Mouse (Mus musculus) liver, adult 2 months (tissue): ENCODE measurements at regions not wholly inside any gene's neighbourhood (a gene's known extent, or its start where the extent isn't known, plus 50 kb on each side); places are given as distances from the start of the nearest gene placed in this dataset.

Source experiments
- DNase-seq: peaks from one replicate; pipeline ENCODE4 v3.0.0-alpha.2; 2011; ENCODE audit warnings: low read depth, low spot score; ENCODE audit errors: extremely low read depth
- H3K27ac ChIP-seq: fragments of 200-500 bp; replicated peaks from 2 replicates; pipeline ENCODE4 v1.5.1; 2012; ENCODE audit warnings: low read depth, mild to moderate bottlenecking, control low read depth, inconsistent platforms, low read length; ENCODE audit not compliant: insufficient read depth
- H3K27me3 ChIP-seq: fragments of 200-500 bp; 2 replicates; pipeline ENCODE4 v1.6.1; 2012; ENCODE audit warnings: mild to moderate bottlenecking, moderate library complexity, low read length, inconsistent platforms; ENCODE audit not compliant: control insufficient read depth, insufficient read depth
- H3K36me3 ChIP-seq: fragments of 200-500 bp; 2 replicates; pipeline ENCODE4 v1.6.1; 2012; ENCODE audit warnings: low read length, inconsistent platforms; ENCODE audit not compliant: control insufficient read depth, insufficient read depth
- H3K4me1 ChIP-seq: fragments of 200-500 bp; 2 replicates; pipeline ENCODE4 v1.6.1; 2011; ENCODE audit warnings: low read length; ENCODE audit not compliant: control insufficient read depth, insufficient read depth
- H3K4me3 ChIP-seq: fragments of 200-500 bp; 2 replicates; pipeline ENCODE4 v1.5.1; 2011; ENCODE audit warnings: low read depth, mild to moderate bottlenecking, control low read depth, low read length, moderate library complexity; ENCODE audit not compliant: insufficient read depth
- H3K79me2 ChIP-seq: fragments of 200-500 bp; 2 replicates; pipeline ENCODE4 v1.6.1; 2012; ENCODE audit warnings: inconsistent platforms, mild to moderate bottlenecking, low read length, moderate library complexity; ENCODE audit not compliant: control insufficient read depth, insufficient read depth
- H3K9ac ChIP-seq: fragments of 200-500 bp; 2 replicates; pipeline ENCODE4 v1.6.1; 2012; ENCODE audit warnings: low read depth, mild to moderate bottlenecking, control low read depth, inconsistent platforms, low read length
- CTCF ChIP-seq: fragments of 200-500 bp; IDR thresholded peaks from 2 replicates; pipeline ENCODE4 v1.5.1; 2011; ENCODE audit warnings: low read depth, low read length, control low read depth
- POLR2A ChIP-seq: fragments of 200-500 bp; IDR thresholded peaks from 2 replicates; pipeline ENCODE4 v1.6.1; 2011; ENCODE audit warnings: low read length, control low read depth; ENCODE audit not compliant: insufficient read depth; ENCODE audit errors: extremely low read depth
- WGBS: fragments of 180-500 bp; shearing (Covaris S2); methylation state at CpG from one replicate; pipeline ENCODE4 v1.1.7; 2018; 5-methylcytosine and 5-hydroxymethylcytosine counted together

DNA sequence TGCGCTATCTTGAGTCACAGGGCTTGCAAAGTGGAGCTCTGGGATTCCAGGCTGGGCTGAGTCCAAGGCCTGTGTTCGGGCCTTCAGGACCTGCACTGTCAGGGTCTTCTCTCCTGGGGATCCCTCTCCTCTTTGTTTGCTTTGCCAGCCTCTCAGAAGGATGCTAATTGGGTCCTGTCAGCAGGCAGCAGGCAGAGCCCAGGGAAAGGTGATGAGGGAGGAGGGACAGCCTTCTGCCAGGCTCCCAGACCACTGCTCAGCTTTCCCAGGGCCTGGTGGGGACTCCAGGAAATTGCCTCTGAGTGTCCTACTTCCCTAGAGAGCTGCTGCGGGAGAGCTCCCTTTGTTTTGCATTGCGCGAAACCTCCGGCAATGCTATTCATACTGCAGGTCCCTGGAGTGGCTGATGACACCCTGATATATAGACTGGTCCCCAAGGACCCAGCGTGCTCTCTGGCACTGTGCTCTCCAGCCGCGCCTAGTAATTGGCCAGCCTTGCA, 93.1 kb upstream of the Tle3 start:
- WGBS = 88% methylated on average over 9 of the region's 9 CpGs
- TF ChIP-seq CTCF (no peak), POLR2A (no peak)
- no peaks in the 10 kb centered on the region for H3K36me3 ChIP-seq
- no peak overlapping the region for H3K27ac ChIP-seq
- H3K79me2 ChIP-seq = no peaks in the 10 kb centered on the region
- no peak overlapping the region for H3K9ac ChIP-seq
- H3K4me1 ChIP-seq = no peaks in the 10 kb centered on the region
- DNase-seq = no peak
- peaks cover 2% of the 10 kb centered on the region; the same call in 1 of the 2 replicates for H3K27me3 ChIP-seq
- no peak overlapping the region for H3K4me3 ChIP-seq

- Histone ChIP-seq H3K9ac (no peak overlapping the region), H3K27me3 (peaks cover 2% of the 10 kb centered on the region; the same call in 1 of the 2 replicates), H3K27ac (no peak overlapping the region), H3K79me2 (no peaks in the 10 kb centered on the region), H3K36me3 (no peaks in the 10 kb centered on the region), H3K4me3 (no peak overlapping the region), H3K4me1 (no peaks in the 10 kb centered on the region)
- no peak for DNase-seq
- TF ChIP-seq CTCF = no peak
- TF ChIP-seq POLR2A = no peak
- WGBS = 84% methylated on average over 12 of the region's 12 CpGs
Measured at GRCm38 (mm10) chr9:61280856-61281582, 91.1 kb upstream of the Tle3 start.

DNA sequence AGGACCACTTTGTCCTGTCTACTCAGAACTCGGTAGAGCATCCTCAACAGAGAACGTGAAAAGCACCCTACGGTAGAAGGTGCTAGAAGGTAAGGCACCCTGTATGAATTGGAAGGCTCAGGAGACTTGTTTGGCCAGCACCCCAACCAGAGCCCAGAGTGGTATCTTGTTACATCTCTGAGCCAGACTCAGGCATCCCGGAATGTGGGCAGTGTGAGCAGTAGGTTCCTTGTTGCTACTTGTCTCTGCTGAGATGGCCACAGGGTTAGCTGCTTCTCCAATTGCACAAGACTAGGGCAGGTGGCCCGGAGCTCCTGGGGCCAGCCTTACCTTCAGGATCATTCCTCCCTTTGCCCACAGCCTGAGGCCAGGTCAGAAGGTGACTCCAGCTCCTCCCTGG, 88.9 kb upstream of the Tle3 start:
- WGBS = 93% methylated on average over 5 of the region's 5 CpGs
- Histone ChIP-seq H3K27ac (no peak overlapping the region), H3K4me3 (no peak overlapping the region), H3K79me2 (no peaks in the 10 kb centered on the region), H3K36me3 (no peaks in the 10 kb centered on the region), H3K9ac (no peak overlapping the region), H3K4me1 (no peaks in the 10 kb centered on the region), H3K27me3 (peaks cover 2% of the 10 kb centered on the region; the same call in 1 of the 2 replicates)
- no peak for DNase-seq
- TF ChIP-seq CTCF = no peak

DNA sequence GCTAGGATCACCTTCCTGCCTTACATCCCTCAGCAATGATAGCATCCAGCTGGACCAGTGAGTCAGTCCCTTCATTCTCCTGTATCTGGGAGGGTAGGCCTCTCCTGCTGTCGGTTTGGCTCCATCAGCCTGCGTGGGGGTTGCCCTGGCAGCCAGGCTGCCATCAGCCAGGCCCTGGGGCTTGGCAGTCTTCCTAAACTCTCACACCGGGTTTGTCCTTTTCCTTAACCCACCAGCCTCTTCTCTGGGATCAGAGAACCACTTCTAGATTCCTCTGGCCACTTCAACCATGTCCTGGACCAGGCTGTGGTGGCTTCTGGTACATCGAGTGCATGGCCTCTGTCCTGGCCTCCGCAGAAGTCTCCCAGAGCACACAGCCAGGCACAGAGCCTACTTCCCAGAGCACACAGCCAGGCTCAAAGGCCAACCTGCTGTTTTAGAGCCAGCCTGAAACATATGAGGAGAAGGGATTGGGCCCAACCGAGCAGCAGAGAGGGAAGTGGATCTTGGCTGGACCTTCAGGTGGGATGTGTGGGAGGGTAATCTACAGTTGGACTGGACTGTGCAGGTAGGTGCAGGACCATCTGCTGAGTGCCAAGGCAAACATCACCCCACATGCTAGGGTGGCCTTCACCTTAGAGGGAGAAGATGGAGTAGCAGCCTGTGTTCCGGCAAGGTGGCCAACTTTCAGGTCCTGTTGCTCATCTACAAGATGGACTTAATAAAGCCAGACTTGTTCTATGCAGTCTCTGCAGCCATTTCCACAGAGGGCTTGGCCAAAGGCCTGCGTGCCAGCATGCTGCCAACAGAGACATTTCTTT, 87.8 kb upstream of the Tle3 start:
- WGBS = 46% methylated on average over 8 of the region's 8 CpGs
- no peaks in the 10 kb centered on the region for H3K36me3 ChIP-seq
- H3K27me3 ChIP-seq = peaks cover 2% of the 10 kb centered on the region; the same call in 1 of the 2 replicates

DNA sequence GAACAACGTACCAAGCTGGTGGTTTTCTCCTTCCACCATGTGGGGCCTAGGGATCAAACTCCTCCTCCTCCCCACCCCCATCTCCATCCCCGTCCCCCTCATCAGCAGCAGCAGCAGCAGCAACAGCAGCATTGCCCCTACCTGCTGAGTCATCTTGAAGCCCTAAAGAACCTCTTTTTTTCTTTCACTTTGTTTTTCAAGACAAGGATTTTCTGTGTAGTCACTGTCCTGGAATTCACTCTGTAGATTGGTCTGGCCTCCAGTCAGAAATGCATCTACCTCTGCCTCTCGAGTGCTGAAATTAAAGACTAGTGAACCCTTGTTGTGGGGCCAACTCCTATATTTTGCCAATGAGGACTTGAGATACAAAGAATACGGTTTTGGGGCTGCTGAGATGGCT, 85.6 kb upstream of the Tle3 start:
- TF ChIP-seq CTCF (no peak), POLR2A (no peak)
- Histone ChIP-seq H3K27ac (no peak overlapping the region), H3K4me3 (no peak overlapping the region), H3K79me2 (no peaks in the 10 kb centered on the region), H3K27me3 (peaks cover 2% of the 10 kb centered on the region; the same call in 1 of the 2 replicates), H3K4me1 (no peaks in the 10 kb centered on the region), H3K9ac (no peak overlapping the region), H3K36me3 (no peaks in the 10 kb centered on the region)
- 95% methylated on average over 4 of the region's 4 CpGs for WGBS
- no peak for DNase-seq

More for the DNA sequence above, 87.8 kb upstream of the Tle3 start:
- peak; percentile 74 for DNase-seq
- Histone ChIP-seq H3K79me2 (no peaks in the 10 kb centered on the region), H3K9ac (no peak overlapping the region), H3K4me1 (no peaks in the 10 kb centered on the region), H3K27ac (no peak overlapping the region), H3K4me3 (no peak overlapping the region)
- TF ChIP-seq POLR2A (no peak), CTCF (no peak)
